Mouse (Mus musculus) neural tube, embryonic 11.5 days (tissue): Measurements from ENCODE around the gene Slco4a1. TPM values are rescaled to one million over a fixed set of nuclear protein-coding genes. Genes with fewer than 3 reads are reported as not detected.

ENCODE experiments used
- polyA plus RNA-seq: library from polyadenylated mRNA; unstranded; fragments of >200 nt; fragmentation: Nextera tagmentation; extraction: Ambion mirVana; gene quantifications from 2 replicates; pipeline ENCODE4 v1.2.1, GENCODE M21; 2014

Gene Slco4a1
- polyA plus RNA-seq, 1 experiment from 2014 or later = 6.2 TPM

Other genes with a start within 250 kb of the Slco4a1 start
- 4.4 and 5.4 TPM in 2 replicates for gene Lama5, start 230.4 kb upstream of the Slco4a1 start, polyA plus RNA-seq
- gene Rps21, start 198.9 kb upstream of the Slco4a1 start, polyA plus RNA-seq = 478 and 494 TPM in 2 replicates
- 17.7 and 22.9 TPM in 2 replicates for gene Cables2, start 182.7 kb upstream of the Slco4a1 start, polyA plus RNA-seq
- 0.09 TPM in 1 of 2 replicates, not detected in the other for gene Rbbp8nl, start 166.4 kb upstream of the Slco4a1 start, polyA plus RNA-seq
- gene Gata5, start 121.5 kb upstream of the Slco4a1 start, polyA plus RNA-seq = 0.16 and 0.19 TPM in 2 replicates
- 0.15 and 0.69 TPM in 2 replicates for gene Ntsr1, start 43.7 kb downstream of the Slco4a1 start, polyA plus RNA-seq
- gene Mrgbp, start 125.1 kb downstream of the Slco4a1 start, polyA plus RNA-seq = 40.8 and 41.8 TPM in 2 replicates
- gene Ogfr, start 133.0 kb downstream of the Slco4a1 start, polyA plus RNA-seq = 98.0 and 106 TPM in 2 replicates
- 19.9 and 23.1 TPM in 2 replicates for gene Col9a3, start 141.5 kb downstream of the Slco4a1 start, polyA plus RNA-seq
- 0.30 and 0.81 TPM in 2 replicates for gene Tcfl5, start 186.5 kb downstream of the Slco4a1 start, polyA plus RNA-seq